Mouse (Mus musculus): ENCODE data around the gene Socs1.
"Not testable (repeated sequence)": the region's sequence is repeated elsewhere in the genome, so short reads cannot be mapped to it uniquely, and the experiment has no call there.

Socs1 gene

DNA sequence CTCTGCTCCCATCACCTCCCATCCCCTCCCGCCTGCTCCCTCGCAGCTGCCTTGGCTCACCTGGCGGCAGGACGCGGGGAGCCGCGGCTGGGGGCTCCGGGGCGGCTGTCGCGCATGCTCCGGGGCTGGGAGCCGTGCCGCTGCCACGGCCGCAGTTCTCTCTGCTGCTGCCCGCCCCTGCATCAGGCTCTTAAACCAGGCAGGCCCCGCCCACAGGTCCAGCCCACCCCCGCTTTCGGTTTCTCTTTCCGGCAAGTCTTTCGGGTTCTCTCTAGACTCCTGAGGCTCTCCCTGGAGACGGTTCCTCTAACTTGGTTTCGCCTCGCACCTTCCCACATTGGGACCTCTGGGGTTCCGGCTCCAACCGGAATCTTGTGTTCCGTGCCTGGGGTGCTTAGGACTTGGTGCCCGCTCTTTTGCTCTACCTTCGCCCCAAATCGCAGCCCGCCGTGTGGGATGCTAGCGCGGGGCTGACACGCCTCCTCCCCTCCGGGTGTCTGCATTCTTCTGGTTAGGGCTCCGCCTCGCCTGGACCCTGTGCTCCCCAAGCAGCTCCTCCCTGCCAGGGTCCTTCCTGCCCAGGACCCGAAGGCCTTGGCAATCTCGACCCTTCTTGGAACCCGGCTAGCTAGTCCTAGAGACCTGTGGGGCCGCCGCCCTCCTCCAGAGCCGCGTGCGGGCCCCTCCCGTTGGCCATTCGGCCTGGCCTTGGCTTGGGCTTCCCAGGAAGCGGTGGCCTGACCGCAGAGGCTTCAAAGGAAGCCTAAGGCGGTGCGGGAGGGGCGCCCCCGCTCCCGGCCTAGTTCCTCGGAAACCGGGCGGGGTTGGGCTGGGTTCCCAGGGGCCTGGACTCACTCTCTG lies at the start of gene Socs1:
Gene Socs1 (minus strand): TSS at position 166 of the 861 bp plus-strand sequence.
- peak; percentile 72 to 82 for DNase-seq (ENCODE audit: low spot score in 2 of 2)

- DNase-seq (ENCODE audit: low spot score in 2 of 2): no peak
These were observed 49.2 kb upstream of the Socs1 start for GRCm38 (mm10) chr16:10834542-10834910.

GRCm38 (mm10) chr16:10828461-10828805 lies 43.1 kb upstream of the Socs1 start:
- no peak for DNase-seq (ENCODE audit: low spot score in 2 of 2)

- DNase-seq (ENCODE audit: low spot score in 2 of 2): no peak
These were observed 42.6 kb upstream of the Socs1 start for GRCm38 (mm10) chr16:10827766-10828460.

DNA sequence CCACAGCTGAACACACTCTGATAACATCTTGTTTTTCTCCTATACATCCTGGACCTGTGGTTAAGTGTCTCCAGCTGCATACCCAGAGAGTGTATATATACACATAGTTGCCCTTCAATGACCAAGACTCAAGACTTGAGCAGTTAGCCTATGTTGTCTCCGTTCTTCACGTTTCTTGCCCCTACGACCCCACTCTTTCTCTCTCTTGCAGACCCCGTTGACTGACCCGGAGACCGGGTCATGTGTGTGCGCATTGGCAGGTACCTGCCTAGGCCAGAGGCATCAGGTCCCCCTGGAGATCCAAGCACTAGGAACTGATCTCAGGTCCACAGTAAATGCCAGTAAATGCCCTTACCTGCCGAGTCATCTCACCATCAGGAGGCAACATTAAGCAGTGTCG lies 41.9 kb upstream of the Socs1 start:
- no peak for DNase-seq (ENCODE audit: low spot score in 2 of 2)

GRCm38 (mm10) chr16:10825840-10826239 lies 40.5 kb upstream of the Socs1 start:
- DNase-seq (ENCODE audit: low spot score in 2 of 2): no peak

- no peak for DNase-seq (ENCODE audit: low spot score in 2 of 2)
These were observed 39.2 kb upstream of the Socs1 start for GRCm38 (mm10) chr16:10824536-10824935.

GRCm38 (mm10) chr16:10821387-10821786 lies 36.1 kb upstream of the Socs1 start:
- DNase-seq (ENCODE audit: low spot score in 2 of 2): no peak

DNA sequence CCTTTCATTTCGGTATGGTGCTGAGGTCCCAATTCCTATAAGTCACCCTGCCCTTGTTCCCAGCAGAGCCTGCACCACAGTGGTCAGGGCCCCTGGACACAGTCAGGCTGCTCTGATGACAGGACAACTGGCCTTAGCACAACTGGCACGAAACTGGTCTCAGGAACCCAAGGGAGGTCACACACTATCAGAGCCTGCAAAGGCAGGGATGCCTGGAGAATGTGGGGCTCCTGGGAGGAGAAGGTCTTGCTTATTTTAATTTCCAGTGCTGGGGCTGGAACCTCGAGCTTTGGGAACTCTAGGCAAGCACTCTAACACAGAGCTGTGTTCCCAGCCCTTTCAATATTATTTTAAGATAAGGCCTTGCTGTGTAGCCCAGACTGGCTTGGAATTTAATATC lies 34.6 kb upstream of the Socs1 start:
- DNase-seq (ENCODE audit: low spot score in 2 of 2): no peak

- DNase-seq (ENCODE audit: low spot score in 2 of 2): no peak
These were observed 33.3 kb upstream of the Socs1 start for GRCm38 (mm10) chr16:10818579-10819135.

DNA sequence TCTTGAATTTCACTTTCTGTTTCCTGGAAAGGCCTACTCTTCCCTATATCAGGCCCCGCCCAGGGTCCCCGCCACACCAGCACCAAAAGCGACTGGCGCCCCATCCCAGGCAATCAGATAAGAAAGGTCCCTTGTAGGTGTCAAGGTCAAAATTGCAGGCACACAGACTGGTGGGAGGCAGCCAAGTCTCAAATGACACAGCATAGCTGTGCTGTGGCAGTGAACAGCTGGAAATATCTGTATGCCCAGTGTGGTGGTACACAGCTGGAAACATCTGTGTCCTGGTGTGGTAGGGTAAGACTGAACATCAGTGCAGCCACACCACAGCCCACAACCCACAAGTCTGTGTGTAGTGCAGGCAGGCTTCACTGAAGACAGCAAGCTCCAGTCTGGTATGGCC lies 29.5 kb upstream of the Socs1 start:
- DNase-seq (ENCODE audit: low spot score in 2 of 2): no peak

DNA sequence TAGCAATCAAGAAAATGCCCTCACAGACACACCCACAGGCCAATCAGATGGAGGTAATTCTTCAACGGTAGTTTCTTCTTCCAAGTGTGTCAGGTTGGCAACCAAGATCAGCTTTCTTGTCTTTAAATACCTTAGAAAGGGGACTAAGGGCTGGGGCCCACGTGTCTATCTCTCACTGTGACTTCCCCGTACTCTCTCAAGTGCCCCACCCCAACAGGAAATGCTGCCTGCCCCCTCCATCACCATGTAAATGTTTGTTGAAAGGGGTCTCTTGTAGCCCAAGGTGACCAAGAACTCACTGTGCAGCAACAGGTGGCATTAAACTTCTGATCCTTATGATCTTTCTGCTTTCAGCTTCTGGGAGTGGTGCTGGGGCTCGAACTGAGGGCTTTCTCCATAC lies 28.4 kb upstream of the Socs1 start:
- no peak for DNase-seq (ENCODE audit: low spot score in 2 of 2)

- DNase-seq (ENCODE audit: low spot score in 2 of 2): no peak
These were observed 27.6 kb upstream of the Socs1 start, which contains the start of gene Gm11172 for GRCm38 (mm10) chr16:10812865-10813371. Gene Gm11172 (plus strand): TSS chr16:10812915.

GRCm38 (mm10) chr16:10810376-10810775 lies 25.0 kb upstream of the Socs1 start:
- no peak for DNase-seq (ENCODE audit: low spot score in 2 of 2)

DNA sequence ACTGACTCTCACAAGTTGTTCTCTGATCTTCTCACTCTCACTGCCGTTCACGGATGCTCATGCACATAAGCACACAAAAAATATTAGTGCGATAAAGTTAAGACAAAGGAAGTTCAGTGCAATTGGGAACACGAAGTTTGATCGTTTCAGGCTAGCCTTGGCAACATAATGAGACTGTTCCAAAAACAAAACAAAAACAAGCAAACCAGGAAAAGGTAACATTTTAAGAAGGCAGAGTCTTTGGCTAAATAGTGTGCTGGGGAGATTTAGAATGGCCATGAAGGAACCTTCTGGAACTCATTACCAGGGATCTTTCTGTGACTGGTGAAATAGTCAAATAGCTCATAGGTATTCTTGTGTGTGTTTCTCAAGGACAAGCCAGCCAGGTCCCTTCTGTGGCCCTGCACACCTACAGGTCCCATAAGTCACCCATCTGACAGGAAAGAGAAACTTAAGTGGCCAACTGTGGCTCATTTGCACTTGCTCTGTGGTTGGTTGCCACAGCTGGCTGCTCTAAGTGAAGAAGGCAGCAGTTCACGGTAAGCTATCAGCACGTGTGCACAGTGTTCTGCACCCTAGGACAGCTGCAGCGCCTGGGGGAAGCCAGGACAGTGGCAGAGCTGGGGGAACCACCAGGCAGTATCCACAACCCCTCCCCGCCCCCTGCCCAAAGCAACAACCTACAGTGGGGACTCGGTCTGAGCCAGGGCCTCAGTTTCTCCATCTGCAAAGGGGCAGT lies 20.6 kb upstream of the Socs1 start, which contains the start of gene Prm1:
Gene Prm1 (minus strand): TSS at position 51 of the 739 bp plus-strand sequence.
- DNase-seq (ENCODE audit: low spot score in 2 of 2): no peak

DNA sequence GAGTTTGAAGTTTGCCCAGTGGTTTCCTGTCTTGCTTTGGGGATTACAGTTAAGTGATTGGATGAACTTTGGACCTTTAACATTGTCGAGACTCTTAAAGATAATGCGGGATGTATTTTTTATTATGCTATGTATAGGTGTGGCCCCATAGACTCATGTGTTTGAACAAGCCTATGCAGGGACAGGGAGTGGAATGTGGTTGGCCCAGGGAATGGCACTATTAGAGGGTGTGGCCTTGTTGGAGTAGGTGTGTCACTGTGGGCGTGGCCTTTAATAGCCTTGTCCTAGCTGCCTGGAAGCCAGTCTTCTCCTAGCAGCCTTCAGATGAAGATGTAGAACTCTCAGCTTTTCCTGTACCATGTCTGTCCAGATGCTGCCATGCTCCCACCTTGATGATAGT lies 17.1 kb upstream of the Socs1 start:
- not testable (repeated sequence) for DNase-seq (ENCODE audit: low spot score in 2 of 2)

- no peak for DNase-seq (ENCODE audit: low spot score in 2 of 2)
These were observed 10.7 kb upstream of the Socs1 start, which contains the start of gene Prm2 for GRCm38 (mm10) chr16:10796034-10796433. Gene Prm2 (minus strand): TSS chr16:10796134.

DNA sequence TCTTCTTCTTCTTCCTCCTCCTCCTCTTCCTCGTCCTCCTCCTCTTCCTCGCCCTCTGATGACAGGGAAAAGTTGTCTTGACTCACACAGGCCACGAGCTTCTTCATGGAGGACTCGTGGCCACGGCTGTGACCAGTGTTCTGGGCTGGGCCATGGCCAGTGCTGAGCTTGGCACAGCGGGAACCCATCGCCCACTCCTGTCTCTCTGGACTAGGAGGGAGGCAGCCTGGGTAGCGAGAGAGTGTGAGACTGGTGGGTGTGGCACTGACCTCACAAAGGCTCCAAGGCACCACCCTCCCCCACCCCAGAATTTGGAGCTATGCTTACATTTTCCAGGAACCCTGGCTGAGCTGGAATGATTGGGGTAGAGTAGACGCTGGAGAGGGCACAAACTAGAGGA lies 5.4 kb upstream of the Socs1 start, which contains the start of gene Prm3:
Gene Prm3 (minus strand): TSS at position 213 of the 400 bp plus-strand sequence.
- no peak for DNase-seq (ENCODE audit: low spot score in 2 of 2)

GRCm38 (mm10) chr16:10788866-10789265 lies 3.5 kb upstream of the Socs1 start:
- no peak for DNase-seq (ENCODE audit: low spot score in 2 of 2)

GRCm38 (mm10) chr16:10788271-10788670 lies 2.9 kb upstream of the Socs1 start, which contains the start of gene Tnp2:
Gene Tnp2 (minus strand): TSS chr16:10788660.
- DNase-seq (ENCODE audit: low spot score in 2 of 2): no peak

- DNase-seq (ENCODE audit: low spot score in 2 of 2): no peak
These were observed 2.3 kb upstream of the Socs1 start for GRCm38 (mm10) chr16:10787548-10788058.
